Mouse (Mus musculus): ENCODE results near the gene 1700123O20Rik. TPM values are rescaled to one million over a fixed set of nuclear protein-coding genes. Genes with fewer than 3 reads are reported as not detected.

1700123O20Rik gene
- polyA plus RNA-seq, 1 experiment from 2014 or later, result 76.8 TPM

DNA sequence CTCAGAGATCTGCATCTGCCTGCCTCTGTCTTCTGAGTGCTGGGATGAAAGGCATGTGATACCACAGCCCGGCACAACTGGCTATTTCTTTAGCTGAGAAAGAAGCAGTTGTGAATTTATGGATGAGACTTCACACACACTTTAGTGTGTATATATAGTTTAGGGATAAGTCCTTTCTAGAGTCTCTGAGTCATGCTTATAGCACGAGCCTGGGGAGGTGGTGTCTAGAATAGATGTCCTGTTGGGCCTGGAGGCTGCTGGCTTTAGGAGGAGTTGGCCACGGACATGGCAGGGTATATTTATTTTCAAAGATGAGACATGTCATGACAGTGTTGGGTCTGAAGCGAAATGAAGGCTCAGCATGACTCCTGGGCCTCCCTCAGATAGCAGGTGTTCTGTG is 48.0 kb downstream of the 1700123O20Rik start:
- no peak for ATAC-seq
- Histone ChIP-seq H3K4me2 (replicated peaks; ENCODE audit: low read depth) (no peak overlapping the region), H3K27ac (ENCODE audit: low read depth, low read length) (no peak overlapping the region), H3K4me3 (ENCODE audit: low read depth, low read length) (no peak overlapping the region), H3K27me3 (replicated peaks; ENCODE audit: control insufficient read depth, insufficient read depth, low read length) (no peaks in the 10 kb centered on the region), H3K4me1 (replicated peaks; ENCODE audit: control insufficient read depth, insufficient read depth, low read length) (no peaks in the 10 kb centered on the region; the same call in 1 of the 2 replicates), H3K36me3 (ENCODE audit: control insufficient read depth, insufficient read depth) (peaks cover 33% of the 10 kb centered on the region), H3K9me3 (ENCODE audit: control insufficient read depth) (no peaks in the 10 kb centered on the region), H3K9ac (ENCODE audit: low read depth, low read length) (no peak overlapping the region)
- no peak for TF ChIP-seq CTCF (IDR thresholded peaks at IDR 0.05; ENCODE audit: low read depth)
- 57% methylated on average over 4 of the region's 4 CpGs for WGBS

DNA sequence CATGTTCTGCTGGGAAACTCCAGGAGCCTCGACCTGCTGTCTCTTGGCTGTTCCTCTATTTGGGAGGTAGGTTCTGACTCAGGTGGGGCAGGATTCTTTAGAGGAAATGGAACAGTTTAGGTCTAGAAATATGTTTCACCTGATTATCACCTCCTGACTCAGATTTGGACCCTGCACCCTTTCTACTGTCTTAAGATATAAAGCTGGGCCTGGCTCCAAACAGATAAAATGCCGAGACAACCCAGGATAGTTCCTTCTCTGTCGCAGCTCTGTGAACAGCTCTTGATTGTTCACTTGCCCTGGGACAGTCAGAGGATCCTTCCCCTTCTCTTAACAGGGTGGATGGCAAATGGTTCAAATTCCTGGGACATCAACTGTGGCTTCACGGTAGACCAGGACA is 49.2 kb downstream of the 1700123O20Rik start:
- H3K9ac ChIP-seq (ENCODE audit: low read depth, low read length), result no peak overlapping the region
- peaks cover 32% of the 10 kb centered on the region for H3K36me3 ChIP-seq (ENCODE audit: control insufficient read depth, insufficient read depth)
- no peaks in the 10 kb centered on the region; the same call in 1 of the 2 replicates for H3K4me1 ChIP-seq (replicated peaks; ENCODE audit: control insufficient read depth, insufficient read depth, low read length)
- no peak overlapping the region for H3K4me3 ChIP-seq (ENCODE audit: low read depth, low read length)
- TF ChIP-seq CTCF (IDR thresholded peaks at IDR 0.05; ENCODE audit: low read depth), result no peak
- ATAC-seq, result peak; percentile 40; the same call in 1 of the 2 replicates
- H3K4me2 ChIP-seq (replicated peaks; ENCODE audit: low read depth), result no peak overlapping the region
- peak overlapping the region; percentile 1; the same call in 1 of the 2 replicates for H3K27ac ChIP-seq (ENCODE audit: low read depth, low read length)
- no peaks in the 10 kb centered on the region for H3K9me3 ChIP-seq (ENCODE audit: control insufficient read depth)
- WGBS, result 42% methylated on average over 4 of the region's 4 CpGs
- H3K27me3 ChIP-seq (replicated peaks; ENCODE audit: control insufficient read depth, insufficient read depth, low read length), result no peaks in the 10 kb centered on the region

DNA sequence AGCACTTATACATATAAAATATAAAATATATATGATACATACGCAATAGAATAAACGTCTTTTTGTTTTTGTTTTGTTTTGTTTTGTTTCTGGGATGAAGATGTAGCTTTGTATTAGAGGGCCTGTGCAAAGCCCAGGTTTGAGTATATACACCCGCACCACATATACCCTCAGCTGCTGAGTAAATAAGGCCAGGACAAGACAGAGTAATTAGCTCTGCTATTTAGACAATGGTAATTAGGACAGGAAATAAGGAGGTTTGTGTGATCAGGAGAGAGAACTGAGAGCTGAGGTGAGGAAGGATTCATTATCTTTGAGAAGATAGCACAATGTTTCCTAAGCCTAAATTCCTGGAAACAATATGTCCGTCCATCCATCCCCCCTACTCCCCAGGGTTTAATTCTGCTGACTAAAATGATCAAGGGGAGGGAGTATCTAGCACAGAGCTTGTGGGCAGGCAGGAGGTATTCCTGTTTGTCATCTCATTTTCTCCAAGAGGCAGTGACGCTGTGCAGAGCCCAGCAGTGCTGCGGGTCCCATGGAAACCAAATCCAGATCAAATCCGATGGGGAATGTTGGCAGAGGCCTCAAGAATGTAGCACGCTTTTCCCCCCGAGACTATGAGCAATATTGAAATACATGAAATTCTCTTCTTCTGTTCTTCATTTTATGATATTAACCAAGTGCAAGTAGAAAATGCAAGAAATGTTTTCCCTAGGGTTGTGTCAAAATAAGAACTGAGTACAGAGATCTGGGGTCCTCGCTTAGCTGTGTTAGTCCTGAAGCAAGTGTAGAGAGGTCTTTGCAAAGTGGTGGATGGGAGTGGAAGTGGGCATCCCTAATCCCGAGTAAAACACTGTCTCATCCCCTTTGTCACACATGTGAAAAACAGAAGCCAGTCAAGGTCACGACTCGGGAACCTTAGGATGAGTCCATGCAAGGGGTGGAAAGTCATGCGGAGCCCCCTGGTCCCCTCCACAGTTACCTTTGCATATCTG is 50.8 kb downstream of the 1700123O20Rik start:
- Histone ChIP-seq H3K36me3 (ENCODE audit: control insufficient read depth, insufficient read depth) (peaks cover 18% of the 10 kb centered on the region), H3K27me3 (replicated peaks; ENCODE audit: control insufficient read depth, insufficient read depth, low read length) (no peaks in the 10 kb centered on the region), H3K27ac (ENCODE audit: low read depth, low read length) (no peak overlapping the region), H3K9ac (ENCODE audit: low read depth, low read length) (no peak overlapping the region), H3K9me3 (ENCODE audit: control insufficient read depth) (no peaks in the 10 kb centered on the region), H3K4me3 (ENCODE audit: low read depth, low read length) (no peak overlapping the region), H3K4me2 (replicated peaks; ENCODE audit: low read depth) (no peak overlapping the region), H3K4me1 (replicated peaks; ENCODE audit: control insufficient read depth, insufficient read depth, low read length) (peaks cover 5% of the 10 kb centered on the region)
- no peak for TF ChIP-seq CTCF (IDR thresholded peaks at IDR 0.05; ENCODE audit: low read depth)
- no peak for ATAC-seq
- WGBS, result 65% methylated on average over 14 of the region's 14 CpGs

DNA sequence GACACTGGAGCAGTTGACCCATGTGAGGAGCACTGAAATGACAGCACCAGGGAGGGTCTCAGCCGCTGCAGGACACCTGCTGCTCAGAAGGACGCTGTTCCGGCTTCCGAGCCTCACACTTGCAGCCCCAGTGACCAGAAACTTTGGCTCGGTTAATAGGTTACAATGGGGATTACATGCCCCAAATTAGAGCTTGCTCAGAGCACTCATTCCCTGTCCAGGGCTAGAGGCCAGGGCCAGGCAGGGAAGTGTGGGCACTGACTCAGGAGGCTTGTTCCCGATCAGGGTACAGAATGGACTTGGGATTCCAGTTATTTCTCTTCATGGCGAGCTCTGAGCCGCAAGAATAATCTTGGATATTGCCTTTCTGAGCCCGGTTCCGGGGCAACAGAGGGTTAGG is 51.6 kb downstream of the 1700123O20Rik start:
- peaks cover 9% of the 10 kb centered on the region for H3K4me1 ChIP-seq (replicated peaks; ENCODE audit: control insufficient read depth, insufficient read depth, low read length)
- TF ChIP-seq CTCF (IDR thresholded peaks at IDR 0.05; ENCODE audit: low read depth), result no peak
- H3K27me3 ChIP-seq (replicated peaks; ENCODE audit: control insufficient read depth, insufficient read depth, low read length), result no peaks in the 10 kb centered on the region
- H3K4me3 ChIP-seq (ENCODE audit: low read depth, low read length), result no peak overlapping the region
- H3K27ac ChIP-seq (ENCODE audit: low read depth, low read length), result no peak overlapping the region
- WGBS, result 82% methylated on average over 10 of the region's 10 CpGs
- peaks cover 11% of the 10 kb centered on the region; the same call in 1 of the 2 replicates for H3K36me3 ChIP-seq (ENCODE audit: control insufficient read depth, insufficient read depth)
- no peak overlapping the region for H3K4me2 ChIP-seq (replicated peaks; ENCODE audit: low read depth)
- H3K9me3 ChIP-seq (ENCODE audit: control insufficient read depth), result no peaks in the 10 kb centered on the region
- no peak overlapping the region for H3K9ac ChIP-seq (ENCODE audit: low read depth, low read length)
- no peak for ATAC-seq

Small RNA genes within 50 kb of the gene (microRNA-seq; reads per million reads assigned to microRNA genes)
- not detected for gene Mir6948

Other genes with a start within 250 kb of the 1700123O20Rik start
- 105 and 108 TPM in 2 replicates for gene Lrp10, start 222.1 kb upstream of the 1700123O20Rik start, polyA plus RNA-seq (2015; fragmentation: Nextera tagmentation; extraction: Ambion mirVana)
- gene Rem2, start 210.1 kb upstream of the 1700123O20Rik start, polyA plus RNA-seq (2015; fragmentation: Nextera tagmentation; extraction: Ambion mirVana), result 0.78 and 0.89 TPM in 2 replicates
- gene Prmt5, start 168.7 kb upstream of the 1700123O20Rik start, polyA plus RNA-seq (2015; fragmentation: Nextera tagmentation; extraction: Ambion mirVana), result 18.1 and 20.9 TPM in 2 replicates
- gene Haus4, start 131.6 kb upstream of the 1700123O20Rik start, polyA plus RNA-seq (2015; fragmentation: Nextera tagmentation; extraction: Ambion mirVana), result 28.2 and 29.4 TPM in 2 replicates
- 13.1 and 15.1 TPM in 2 replicates for gene Ajuba, start 108.7 kb upstream of the 1700123O20Rik start, polyA plus RNA-seq (2015; fragmentation: Nextera tagmentation; extraction: Ambion mirVana)
- gene 4931414P19Rik, start 80.2 kb upstream of the 1700123O20Rik start, polyA plus RNA-seq (2015; fragmentation: Nextera tagmentation; extraction: Ambion mirVana), result 2.9 and 3.1 TPM in 2 replicates
- 246 and 274 TPM in 2 replicates for gene Psmb5, start 68.2 kb upstream of the 1700123O20Rik start, polyA plus RNA-seq (2015; fragmentation: Nextera tagmentation; extraction: Ambion mirVana)
- not detected in 2 replicates for gene Psmb11, start 64.8 kb upstream of the 1700123O20Rik start, polyA plus RNA-seq (2015; fragmentation: Nextera tagmentation; extraction: Ambion mirVana)
- not detected in 2 replicates for gene Gm17606, start 45.3 kb upstream of the 1700123O20Rik start, polyA plus RNA-seq (2015; fragmentation: Nextera tagmentation; extraction: Ambion mirVana)
- gene Cdh24, start 44.9 kb upstream of the 1700123O20Rik start, polyA plus RNA-seq (2015; fragmentation: Nextera tagmentation; extraction: Ambion mirVana), result 0.47 and 0.63 TPM in 2 replicates
- gene Acin1, start 715 bp downstream of the 1700123O20Rik start, polyA plus RNA-seq (2015; fragmentation: Nextera tagmentation; extraction: Ambion mirVana), result 49.9 and 57.4 TPM in 2 replicates
- gene Gm29776, start 12.6 kb downstream of the 1700123O20Rik start, polyA plus RNA-seq (2015; fragmentation: Nextera tagmentation; extraction: Ambion mirVana), result 0.09 TPM in 1 of 2 replicates, not detected in the other
- gene Cebpe, start 26.0 kb downstream of the 1700123O20Rik start, polyA plus RNA-seq (2015; fragmentation: Nextera tagmentation; extraction: Ambion mirVana), result not detected in 2 replicates
- 34.2 and 36.9 TPM in 2 replicates for gene Slc7a8, start 95.7 kb downstream of the 1700123O20Rik start, polyA plus RNA-seq (2015; fragmentation: Nextera tagmentation; extraction: Ambion mirVana)
- not detected in 2 replicates for gene Rnf212b, start 127.9 kb downstream of the 1700123O20Rik start, polyA plus RNA-seq (2015; fragmentation: Nextera tagmentation; extraction: Ambion mirVana)
- gene Homez, start 184.7 kb downstream of the 1700123O20Rik start, polyA plus RNA-seq (2015; fragmentation: Nextera tagmentation; extraction: Ambion mirVana), result 6.0 and 7.3 TPM in 2 replicates
- 3.8 and 4.1 TPM in 2 replicates for gene Ppp1r3e, start 191.3 kb downstream of the 1700123O20Rik start, polyA plus RNA-seq (2015; fragmentation: Nextera tagmentation; extraction: Ambion mirVana)
- 8.0 and 9.3 TPM in 2 replicates for gene Bcl2l2, start 197.2 kb downstream of the 1700123O20Rik start, polyA plus RNA-seq (2015; fragmentation: Nextera tagmentation; extraction: Ambion mirVana)
- 1.8 and 1.9 TPM in 2 replicates for gene Gm20521, start 197.2 kb downstream of the 1700123O20Rik start, polyA plus RNA-seq (2015; fragmentation: Nextera tagmentation; extraction: Ambion mirVana)
- 60.9 and 64.1 TPM in 2 replicates for gene Pabpn1, start 206.3 kb downstream of the 1700123O20Rik start, polyA plus RNA-seq (2015; fragmentation: Nextera tagmentation; extraction: Ambion mirVana)
- gene Slc22a17, start 226.9 kb downstream of the 1700123O20Rik start, polyA plus RNA-seq (2015; fragmentation: Nextera tagmentation; extraction: Ambion mirVana), result 12.5 and 12.9 TPM in 2 replicates
- gene Efs, start 239.9 kb downstream of the 1700123O20Rik start, polyA plus RNA-seq (2015; fragmentation: Nextera tagmentation; extraction: Ambion mirVana), result 6.5 and 7.1 TPM in 2 replicates
- gene Il25, start 246.5 kb downstream of the 1700123O20Rik start, polyA plus RNA-seq (2015; fragmentation: Nextera tagmentation; extraction: Ambion mirVana), result not detected in 2 replicates